In genomic region chr2:102682168-102682567, GRCm38 (mm10) we compare ENCODE assay signal across 9 mouse cellular contexts. TPM values are rescaled to one million over a fixed set of nuclear protein-coding genes. Genes with fewer than 3 reads are reported as not detected.
DNase-seq lines count a peak whose midpoint lies in the region; ATAC-seq and TF ChIP-seq lines count a peak whose summit lies in the region.
"Had no signal": no experiment of that assay in that cellular context is flagged by ENCODE, and none has a peak within 500 bp of the region (broad histone marks: within the 10 kb centered on the region; RNA-seq: fewer than 3 reads in every experiment).

No protein-coding gene starts in this region.

- peak overlapping the region; percentile 14; the same call in 1 of the 2 replicates for H3K27ac ChIP-seq in forebrain, embryonic 13.5 days
- H3K27ac ChIP-seq in forebrain, embryonic 12.5 days: no peak overlapping the region
- no peak overlapping the region for H3K27ac ChIP-seq in liver, embryonic 14.5 days

- H3K4me3 ChIP-seq in forebrain, embryonic 13.5 days: no peak overlapping the region
- H3K4me3 ChIP-seq in forebrain, embryonic 12.5 days (replicated peaks): no peak overlapping the region
- H3K4me3 ChIP-seq in liver, embryonic 14.5 days (ENCODE audit: insufficient read depth in 1 of 2, low read depth in 2 of 2, low read length in 2 of 2): no peak overlapping the region
- H3K4me3 ChIP-seq: megakaryocyte, embryonic 14.5 days had no signal

- H3K9ac ChIP-seq in forebrain, embryonic 13.5 days: no peak overlapping the region
- no peak overlapping the region for H3K9ac ChIP-seq in forebrain, embryonic 12.5 days
- no peak overlapping the region for H3K9ac ChIP-seq in liver, embryonic 14.5 days (replicated peaks)

- H3K9me3 ChIP-seq in forebrain, embryonic 13.5 days (replicated peaks): no peaks in the 10 kb centered on the region
- H3K9me3 ChIP-seq in forebrain, embryonic 12.5 days: no peaks in the 10 kb centered on the region
- no peaks in the 10 kb centered on the region for H3K9me3 ChIP-seq in liver, embryonic 14.5 days (ENCODE audit: control insufficient read depth, low read length)
- H3K9me3 ChIP-seq: megakaryocyte, embryonic 14.5 days had no signal

- TF ChIP-seq EP300 in liver, embryonic 14.5 days (IDR thresholded peaks at IDR 0.05; ENCODE audit: low read depth): no peak

- H3K4me2 ChIP-seq in forebrain, embryonic 13.5 days: no peak overlapping the region
- H3K4me2 ChIP-seq in forebrain, embryonic 12.5 days: no peak overlapping the region
- no peak overlapping the region for H3K4me2 ChIP-seq in liver, embryonic 14.5 days (ENCODE audit: low read depth)

- WGBS in forebrain, embryonic 13.5 days: 46% methylated on average over 5 of the region's 5 CpGs
- WGBS in forebrain, embryonic 12.5 days: 41% methylated on average over 5 of the region's 5 CpGs
- WGBS in liver, embryonic 14.5 days (ENCODE audit: insufficient replicate concordance): 27% methylated on average over 5 of the region's 5 CpGs

- H3K27me3 ChIP-seq in forebrain, embryonic 13.5 days: no peaks in the 10 kb centered on the region
- H3K27me3 ChIP-seq in forebrain, embryonic 12.5 days: no peaks in the 10 kb centered on the region
- H3K27me3 ChIP-seq in liver, embryonic 14.5 days (ENCODE audit: control insufficient read depth, insufficient read depth, low read length): no peaks in the 10 kb centered on the region
- H3K27me3 ChIP-seq in splenic B cell, adult 2 months (ENCODE audit: control insufficient read depth, insufficient read depth, low read length, poor library complexity, severe bottlenecking): no peaks in the 10 kb centered on the region

- H3K4me1 ChIP-seq in forebrain, embryonic 13.5 days: peaks cover 16% of the 10 kb centered on the region
- H3K4me1 ChIP-seq in forebrain, embryonic 12.5 days: peaks cover 13% of the 10 kb centered on the region; the same call in 1 of the 2 replicates
- no peaks in the 10 kb centered on the region for H3K4me1 ChIP-seq in liver, embryonic 14.5 days (replicated peaks; ENCODE audit: control insufficient read depth in 2 of 2, insufficient read depth in 2 of 2, low read length in 1 of 2)
- H3K4me1 ChIP-seq: megakaryocyte, embryonic 14.5 days had no signal

- peak; percentile 49 for DNase-seq in right cerebral cortex, postnatal 14 days
- no peak for DNase-seq in right cerebral cortex, adult 18-20 months
- DNase-seq in embryo, embryonic 9.5 days (ENCODE audit: extremely low spot score): peak; percentile 45
- no peak for DNase-seq in liver, embryonic 14.5 days (ENCODE audit: low read depth in 3 of 3, low spot score in 3 of 3)
- DNase-seq in splenic B cell, adult 2 months (ENCODE audit: low read depth, low spot score): peak; percentile 66
- no peak for DNase-seq in frontal cortex, postnatal 36 days (ENCODE audit: low spot score in 2 of 2)

- H3K36me3 ChIP-seq in forebrain, embryonic 13.5 days (ENCODE audit: poor library complexity, severe bottlenecking): no peaks in the 10 kb centered on the region
- H3K36me3 ChIP-seq in forebrain, embryonic 12.5 days (replicated peaks): no peaks in the 10 kb centered on the region
- H3K36me3 ChIP-seq in liver, embryonic 14.5 days (replicated peaks; ENCODE audit: control insufficient read depth, insufficient read depth, low read depth): no peaks in the 10 kb centered on the region
- no peaks in the 10 kb centered on the region for H3K36me3 ChIP-seq in splenic B cell, adult 2 months (ENCODE audit: control insufficient read depth, insufficient read depth, low read length, poor library complexity, severe bottlenecking)

- no peak for ATAC-seq in forebrain, embryonic 13.5 days
- no peak for ATAC-seq in forebrain, embryonic 12.5 days (ENCODE audit: low FRiP score)
- no peak for ATAC-seq in liver, embryonic 14.5 days (ENCODE audit: insufficient read depth)

- TF ChIP-seq CTCF in liver, embryonic 14.5 days (IDR thresholded peaks at IDR 0.05; ENCODE audit: low read depth): peak; percentile 72

RNA-seq across cellular contexts. Expression of gene Slc1a2, which starts 23.7 kb away (rescaled TPM):
- polyA plus RNA-seq in forebrain, embryonic 13.5 days (2015; fragmentation: Nextera tagmentation; extraction: Ambion mirVana): 10.8 and 13.7 TPM in 2 replicates
- 12.1 and 13.1 TPM in 2 replicates for polyA plus RNA-seq in forebrain, embryonic 12.5 days (2016; fragmentation: Nextera tagmentation; extraction: Ambion mirVana)
- polyA plus RNA-seq in liver, embryonic 14.5 days (2012; rRNA removed): 0.29 and 0.44 TPM in 2 replicates
- polyA plus RNA-seq in liver, embryonic 14.5 days (2014; fragmentation: Nextera tagmentation; extraction: Ambion mirVana): 0.45 and 1.0 TPM in 2 replicates

Comparison
In these comparisons a context has a peak if more than half of its experiments do, and no peak if none do; other contexts are left out.
1. DNase-seq: peak in right cerebral cortex, postnatal 14 days (single experiment), embryo, embryonic 9.5 days (single experiment) and splenic B cell, adult 2 months (single experiment); none in right cerebral cortex, adult 18-20 months (single experiment), liver, embryonic 14.5 days (0 of 3) and frontal cortex, postnatal 36 days (0 of 2).